Mouse (Mus musculus) CH12.LX (cell line): ENCODE results near the gene Ranbp9. TPM values are rescaled to one million over a fixed set of nuclear protein-coding genes. Genes with fewer than 3 reads are reported as not detected.

Experiments
- DNase-seq: peaks from one replicate; pipeline ENCODE4 v3.0.0-alpha.2; 2013; ENCODE audit errors: extremely low read depth
- H3K27ac ChIP-seq: 2 replicates; pipeline ENCODE4 v1.5.1; 2012; ENCODE audit warnings: low read depth, mild to moderate bottlenecking, control low read depth, moderate library complexity; ENCODE audit not compliant: insufficient read depth
- H3K27me3 ChIP-seq: replicated peaks from 2 replicates; pipeline ENCODE3; 2012; ENCODE audit warnings: inconsistent platforms
- H3K36me3 ChIP-seq, 2 experiments: replicated peaks in 1 of 2; 2 replicates each; pipeline versions ENCODE3 to v1.6.1; 2012; ENCODE audit warnings: inconsistent platforms in 1 of 2, low read length in 1 of 2, mild to moderate bottlenecking in 1 of 2, mixed read lengths in 1 of 2, moderate library complexity in 1 of 2; ENCODE audit not compliant: control insufficient read depth in 1 of 2, insufficient read depth in 1 of 2
- H3K4me1 ChIP-seq, 2 experiments: 2 replicates each; pipeline ENCODE4 v1.6.1; 2012; ENCODE audit warnings: inconsistent platforms in 1 of 2, moderate library complexity in 1 of 2; ENCODE audit not compliant: insufficient read depth in 2 of 2, control insufficient read depth in 1 of 2
- H3K4me2 ChIP-seq: 2 replicates; pipeline ENCODE4 v1.6.1; 2012; ENCODE audit warnings: low read depth, mild to moderate bottlenecking, control low read depth; ENCODE audit not compliant: poor library complexity, insufficient read depth, severe bottlenecking
- H3K4me3 ChIP-seq, 3 experiments: fragments of 150-350 bp in 1 of 3; sonication (generic) in 1 of 3; replicated peaks in 1 of 3; 2 replicates each; pipeline versions ENCODE3 to v1.5.1; 2011 to 2012; ENCODE audit warnings: low read depth in 2 of 3, low read length in 2 of 3, mild to moderate bottlenecking in 2 of 3, moderate library complexity in 2 of 3, control low read depth in 1 of 3, improper control_type of control experiment in 1 of 3, inconsistent platforms in 1 of 3, mixed read lengths in 1 of 3; ENCODE audit not compliant: poor library complexity in 1 of 3
- H3K79me2 ChIP-seq: replicated peaks from 2 replicates; pipeline ENCODE4 v1.6.1; 2012; ENCODE audit warnings: mild to moderate bottlenecking, moderate library complexity; ENCODE audit not compliant: control insufficient read depth, poor library complexity, insufficient read depth, severe bottlenecking; ENCODE audit errors: extremely low read depth
- H3K9ac ChIP-seq: 2 replicates; pipeline ENCODE4 v1.6.1; 2012; ENCODE audit warnings: low read depth, mild to moderate bottlenecking, control low read depth, moderate library complexity; ENCODE audit not compliant: insufficient read depth
- H3K9me3 ChIP-seq: replicated peaks from 2 replicates; pipeline ENCODE3; 2012; ENCODE audit warnings: low read length, inconsistent platforms, mixed read lengths
- BHLHE40 ChIP-seq: IDR thresholded peaks from 2 replicates; pipeline ENCODE4 v1.6.1; 2011; ENCODE audit warnings: mild to moderate bottlenecking, low read depth, low read length, improper control_type of control experiment
- EP300 ChIP-seq: IDR thresholded peaks from 2 replicates; pipeline ENCODE4 v1.6.1; 2011; ENCODE audit warnings: low read length, improper control_type of control experiment
- ETS1 ChIP-seq: conservative IDR thresholded peaks from 2 replicates; pipeline ENCODE4 v1.6.1; 2012; ENCODE audit warnings: low read depth, mild to moderate bottlenecking, inconsistent platforms, low read length, improper control_type of control experiment, moderate library complexity
- MXI1 ChIP-seq: IDR thresholded peaks from 2 replicates; pipeline ENCODE4 v1.6.1; 2011; ENCODE audit warnings: mild to moderate bottlenecking, low read depth, low read length, improper control_type of control experiment
- RAD21 ChIP-seq: IDR thresholded peaks from 2 replicates; pipeline ENCODE4 v1.6.1; 2011; ENCODE audit warnings: low read depth, mild to moderate bottlenecking, low read length, improper control_type of control experiment, moderate library complexity
- SIN3A ChIP-seq: IDR thresholded peaks from 2 replicates; pipeline ENCODE4 v1.6.1; 2012; ENCODE audit warnings: low read length, improper control_type of control experiment, inconsistent platforms
- TBP ChIP-seq: conservative IDR thresholded peaks from 2 replicates; pipeline ENCODE4 v1.6.1; 2011; ENCODE audit warnings: low read depth, low read length, improper control_type of control experiment
- TCF12 ChIP-seq: IDR thresholded peaks from 2 replicates; pipeline ENCODE4 v1.6.1; 2014; ENCODE audit warnings: low read depth, mild to moderate bottlenecking, inconsistent platforms, low read length, improper control_type of control experiment
- UBTF ChIP-seq: IDR thresholded peaks from 2 replicates; pipeline ENCODE4 v1.6.1; 2012; ENCODE audit warnings: low read depth, mild to moderate bottlenecking, inconsistent platforms, low read length, improper control_type of control experiment, moderate library complexity
- dilution Hi-C: fragments of 300-500 bp; cut with MboI; formaldehyde crosslinking; loops from 2 replicates; pipeline ENCODE4 v1.14.3; 2020; ENCODE audit warnings: low sequenced_read_pairs; ENCODE audit not compliant: extremely low pct_unique_long_range_greater_than_20kb, extremely low pct_ligation_motif_present
- in situ Hi-C: fragments of 300-500 bp; cut with MboI; formaldehyde crosslinking; loops from 3 replicates; pipeline ENCODE4 v1.14.3; 2019; ENCODE audit warnings: low sequenced_read_pairs, low pct_ligation_motif_present, low pct_unique_long_range_greater_than_20kb, mixed read lengths
- polyA plus RNA-seq: library from polyadenylated mRNA; unstranded; fragments of >175 nt; gene quantifications from 2 replicates; pipeline ENCODE4 v1.2.1, GENCODE M21; 2012; ENCODE audit warnings: low read depth; ENCODE audit not compliant: insufficient read length
- total RNA-seq, 2 experiments: library from RNA; depleted of rRNA; stranded (reverse); fragments of 300-350 nt in 1 of 2; fragments of >200 nt in 1 of 2; gene quantifications; 2 replicates each; pipeline ENCODE4 v1.2.3; 2012 to 2014

Gene Ranbp9
- total and polyA plus RNA-seq, 3 experiments = 22.0 to 37.6 (median 31.8) TPM

- Histone ChIP-seq H3K36me3 (no peaks in the 10 kb centered on the region), H3K27me3 (no peaks in the 10 kb centered on the region), H3K27ac (no peak overlapping the region), H3K4me2 (no peak overlapping the region), H3K4me3 (no peak overlapping the region), H3K79me2 (no peaks in the 10 kb centered on the region), H3K4me1 (peaks cover 2 to 18% of the 10 kb centered on the region in 2 experiments), H3K9ac (no peak overlapping the region), H3K9me3 (peaks cover 12% of the 10 kb centered on the region)
- no peak for TF ChIP-seq SIN3A
- DNase-seq = no peak
- in situ Hi-C loops = no loop called here
- dilution Hi-C loops = no loop called here
These were observed 12.6 kb upstream of the Ranbp9 start for GRCm38 (mm10) chr13:43493725-43494124.

- H3K9ac ChIP-seq = no peak overlapping the region
- in situ Hi-C loops (no loop called here), dilution Hi-C loops (no loop called here)
- H3K27ac ChIP-seq = no peak overlapping the region
- no peak overlapping the region for H3K4me3 ChIP-seq
- TF ChIP-seq UBTF (no peak), SIN3A (no peak), ETS1 (no peak), EP300 (no peak)
- H3K4me1 ChIP-seq = peaks cover 4 to 18% of the 10 kb centered on the region in 2 experiments
- H3K27me3 ChIP-seq = no peaks in the 10 kb centered on the region
- no peak for DNase-seq
- peaks cover 11% of the 10 kb centered on the region for H3K9me3 ChIP-seq
- no peak overlapping the region for H3K4me2 ChIP-seq
- no peaks in the 10 kb centered on the region for H3K36me3 ChIP-seq
- no peaks in the 10 kb centered on the region for H3K79me2 ChIP-seq
These were observed 12.0 kb upstream of the Ranbp9 start for GRCm38 (mm10) chr13:43493058-43493481.

GRCm38 (mm10) chr13:43486501-43487213 is 5.6 kb upstream of the Ranbp9 start:
- Histone ChIP-seq H3K27ac (no peak overlapping the region), H3K9me3 (peaks cover 5% of the 10 kb centered on the region), H3K4me3 (no peak overlapping the region), H3K36me3 (no peaks in the 10 kb centered on the region), H3K4me2 (no peak overlapping the region), H3K27me3 (no peaks in the 10 kb centered on the region), H3K4me1 (peaks cover 5 to 6% of the 10 kb centered on the region in 2 experiments; a peak in 3 of 4 replicates), H3K79me2 (no peaks in the 10 kb centered on the region), H3K9ac (no peak overlapping the region)
- DNase-seq = no peak
- in situ Hi-C loops = no loop called here
- dilution Hi-C loops = no loop called here
- TF ChIP-seq MXI1 (no peak), SIN3A (no peak), BHLHE40 (no peak), TBP (no peak), RAD21 (no peak), TCF12 (no peak)
